Comparison of ENCODE assay signal across 17 mouse cellular contexts in genomic region chr3:88630018-88630417, GRCm38 (mm10). TPM values are rescaled to one million over a fixed set of nuclear protein-coding genes. Genes with fewer than 3 reads are reported as not detected.
DNase-seq lines count a peak whose midpoint lies in the region; ATAC-seq lines count a peak whose summit lies in the region.
"Had no signal": no experiment of that assay in that cellular context is flagged by ENCODE, and none has a peak within 500 bp of the region (broad histone marks: within the 10 kb centered on the region; RNA-seq: fewer than 3 reads in every experiment).

No protein-coding gene starts in this region.

- no peak overlapping the region; the same call in 1 of the 2 replicates for H3K27ac ChIP-seq in midbrain, embryonic 14.5 days (replicated peaks; ENCODE audit: low read depth, low read length)
- no peak overlapping the region for H3K27ac ChIP-seq in midbrain, embryonic 15.5 days
- H3K27ac ChIP-seq: liver, embryonic 14.5 days had no signal

- no peak overlapping the region for H3K4me3 ChIP-seq in midbrain, embryonic 14.5 days (replicated peaks; ENCODE audit: low read depth, low read length)
- H3K4me3 ChIP-seq in midbrain, embryonic 15.5 days, result no peak overlapping the region

- H3K9ac ChIP-seq in midbrain, embryonic 14.5 days (replicated peaks; ENCODE audit: low read length), result 0 out of 2 replicates have a peak overlapping the region, but pooled peaks have one; percentile 16
- H3K9ac ChIP-seq in midbrain, embryonic 15.5 days, result no peak overlapping the region
- H3K9ac ChIP-seq: liver, embryonic 14.5 days had no signal

- peaks cover 76% of the 10 kb centered on the region for H3K36me3 ChIP-seq in midbrain, embryonic 14.5 days (ENCODE audit: control insufficient read depth, insufficient read depth, low read length)
- peaks cover 50% of the 10 kb centered on the region for H3K36me3 ChIP-seq in midbrain, embryonic 15.5 days (replicated peaks)

- no peaks in the 10 kb centered on the region for H3K9me3 ChIP-seq in midbrain, embryonic 14.5 days (ENCODE audit: control insufficient read depth, low read length)
- no peaks in the 10 kb centered on the region for H3K9me3 ChIP-seq in midbrain, embryonic 15.5 days

- H3K4me1 ChIP-seq in midbrain, embryonic 14.5 days (ENCODE audit: control insufficient read depth, insufficient read depth, low read length), result peaks cover 19% of the 10 kb centered on the region
- peaks cover 43% of the 10 kb centered on the region for H3K4me1 ChIP-seq in midbrain, embryonic 15.5 days

- ATAC-seq in midbrain, embryonic 14.5 days (ENCODE audit: low FRiP score, low TSS enrichment), result no peak
- no peak for ATAC-seq in midbrain, embryonic 15.5 days (replicated peaks)
- ATAC-seq: hindbrain, embryonic 16.5 days had no signal

- H3K27me3 ChIP-seq in midbrain, embryonic 14.5 days (ENCODE audit: control insufficient read depth, insufficient read depth, low read length), result no peaks in the 10 kb centered on the region
- no peaks in the 10 kb centered on the region for H3K27me3 ChIP-seq in midbrain, embryonic 15.5 days (replicated peaks)

- WGBS in midbrain, embryonic 14.5 days, result 83% methylated on average over 9 of the region's 9 CpGs
- WGBS in midbrain, embryonic 15.5 days, result 69% methylated on average over 9 of the region's 9 CpGs

- DNase-seq in gastrocnemius, postnatal 10 days, result peak; percentile 60
- DNase-seq in gastrocnemius, postnatal 25 days, result no peak
- DNase-seq in kidney, postnatal 10 days, result peak; percentile 10
- DNase-seq in kidney, adult 18-20 months, result no peak
- DNase-seq in midbrain, embryonic 14.5 days, result no peak
- no peak for DNase-seq in adrenal gland, adult (ENCODE audit: inconsistent age in 2 of 2, low spot score in 1 of 2)
- no peak for DNase-seq in urinary bladder, adult 18-20 months (ENCODE audit: low spot score in 2 of 2)
- DNase-seq: adrenal gland, postnatal 10 days; B cell, adult 2 months; cerebellum, adult 2 months had no signal

- H3K4me2 ChIP-seq in midbrain, embryonic 14.5 days (ENCODE audit: low read length), result no peak overlapping the region
- no peak overlapping the region for H3K4me2 ChIP-seq in midbrain, embryonic 15.5 days

RNA-seq across cellular contexts. Expression of gene Rxfp4, which starts 22.9 kb away (rescaled TPM):
- not detected for total RNA-seq in gastrocnemius, postnatal 10 days (2021)
- not detected for total RNA-seq in gastrocnemius, postnatal 25 days (2021)
- not detected in 2 replicates for polyA plus RNA-seq in midbrain, embryonic 14.5 days (2014; fragmentation: Nextera tagmentation; extraction: Ambion mirVana)
- polyA plus RNA-seq in midbrain, embryonic 15.5 days (2015; fragmentation: Nextera tagmentation; extraction: Ambion mirVana), result not detected in 2 replicates
- total RNA-seq: adrenal gland, postnatal 10 days; layer of hippocampus, postnatal 10 days had no signal
- polyA plus RNA-seq: cerebellum, adult 2 months; embryonic facial prominence, embryonic 11.5 days; frontal cortex, adult 2 months; hindbrain, embryonic 16.5 days; liver, embryonic 14.5 days; stomach, embryonic 14.5 days had no signal

RNA-seq across cellular contexts. Expression of gene Arhgef2, which starts 24.3 kb away (rescaled TPM):
- 10 to 100 TPM; 58.2 to 97.6 TPM for total RNA-seq in gastrocnemius, postnatal 10 days (2021)
- 10 to 100 TPM; 28.1 to 33.0 TPM for total RNA-seq in gastrocnemius, postnatal 25 days (2021)
- 122 and 134 TPM in 2 replicates for polyA plus RNA-seq in midbrain, embryonic 14.5 days (2014; fragmentation: Nextera tagmentation; extraction: Ambion mirVana)
- polyA plus RNA-seq in midbrain, embryonic 15.5 days (2015; fragmentation: Nextera tagmentation; extraction: Ambion mirVana), result 138 and 145 TPM in 2 replicates

RNA-seq across cellular contexts. Expression of gene Ssr2, which starts 54.3 kb away (rescaled TPM):
- 100 to 1,000 TPM; 108 to 125 TPM for total RNA-seq in gastrocnemius, postnatal 10 days (2021)
- total RNA-seq in gastrocnemius, postnatal 25 days (2021), result 10 to 100 TPM; 52.2 to 63.2 TPM
- polyA plus RNA-seq in midbrain, embryonic 14.5 days (2014; fragmentation: Nextera tagmentation; extraction: Ambion mirVana), result 110 and 114 TPM in 2 replicates
- 133 and 143 TPM in 2 replicates for polyA plus RNA-seq in midbrain, embryonic 15.5 days (2015; fragmentation: Nextera tagmentation; extraction: Ambion mirVana)

RNA-seq across cellular contexts. Expression of gene Khdc4, which starts 55.6 kb away (rescaled TPM):
- total RNA-seq in gastrocnemius, postnatal 10 days (2021), result 10 to 100 TPM; 20.5 to 35.5 TPM
- 10 to 100 TPM; 22.6 to 23.0 TPM for total RNA-seq in gastrocnemius, postnatal 25 days (2021)
- polyA plus RNA-seq in midbrain, embryonic 14.5 days (2014; fragmentation: Nextera tagmentation; extraction: Ambion mirVana), result 68.2 and 91.0 TPM in 2 replicates
- 88.9 and 92.9 TPM in 2 replicates for polyA plus RNA-seq in midbrain, embryonic 15.5 days (2015; fragmentation: Nextera tagmentation; extraction: Ambion mirVana)

Comparison
In these comparisons a context has a peak if more than half of its experiments do, and no peak if none do; other contexts are left out.
1. DNase-seq: peak in gastrocnemius, postnatal 10 days (single experiment) and kidney, postnatal 10 days (single experiment); none in gastrocnemius, postnatal 25 days (single experiment), kidney, adult 18-20 months (single experiment), midbrain, embryonic 14.5 days (single experiment), adrenal gland, adult (0 of 2) and urinary bladder, adult 18-20 months (0 of 2).